Mouse (Mus musculus) forebrain, embryonic 15.5 days (tissue): ENCODE results near the gene Klhl6. TPM values are rescaled to one million over a fixed set of nuclear protein-coding genes. Genes with fewer than 3 reads are reported as not detected.

ENCODE experiments used
- ATAC-seq: fragments of 200-750 bp; cut with Nextera tagmentation; replicated peaks from 2 replicates; pipeline ENCODE4 v1.8.0; 2017; ENCODE audit warnings: mild to moderate bottlenecking, moderate TSS enrichment, moderate library complexity
- H3K27ac ChIP-seq: fragments of 300-500 bp; sonication (generic); replicated peaks from 2 replicates; pipeline ENCODE4 v1.5.1; 2015; ENCODE audit warnings: mild to moderate bottlenecking, inconsistent platforms
- H3K27me3 ChIP-seq: fragments of 300-500 bp; sonication (generic); 2 replicates; pipeline ENCODE4 v1.6.1; 2015; ENCODE audit warnings: inconsistent platforms
- H3K36me3 ChIP-seq: fragments of 300-500 bp; sonication (generic); 2 replicates; pipeline ENCODE4 v1.6.1; 2015; ENCODE audit warnings: mild to moderate bottlenecking, inconsistent platforms
- H3K4me1 ChIP-seq: fragments of 300-500 bp; sonication (generic); 2 replicates; pipeline ENCODE4 v1.6.1; 2015; ENCODE audit warnings: inconsistent platforms
- H3K4me2 ChIP-seq: fragments of 300-500 bp; sonication (generic); replicated peaks from 2 replicates; pipeline ENCODE4 v1.6.1; 2015; ENCODE audit warnings: mild to moderate bottlenecking, inconsistent platforms
- H3K4me3 ChIP-seq: fragments of 300-500 bp; sonication (generic); 2 replicates; pipeline ENCODE4 v1.5.1; 2015; ENCODE audit warnings: mild to moderate bottlenecking, inconsistent platforms
- H3K9ac ChIP-seq: fragments of 300-500 bp; sonication (generic); replicated peaks from 2 replicates; pipeline ENCODE4 v1.6.1; 2015; ENCODE audit warnings: mild to moderate bottlenecking, inconsistent platforms
- H3K9me3 ChIP-seq: fragments of 300-500 bp; sonication (generic); 2 replicates; pipeline ENCODE4 v1.6.1; 2016; ENCODE audit warnings: inconsistent platforms
- WGBS: fragments of 180-500 bp; shearing (Covaris S2); methylation state at CpG from one replicate; pipeline ENCODE4 v1.1.7; 2015; ENCODE audit warnings: mixed read lengths; 5-methylcytosine and 5-hydroxymethylcytosine counted together
- polyA plus RNA-seq: library from polyadenylated mRNA; unstranded; fragments of >200 nt; fragmentation: Nextera tagmentation; extraction: Ambion mirVana; gene quantifications from 2 replicates; pipeline ENCODE4 v1.2.1, GENCODE M21; 2015

Klhl6 gene
- polyA plus RNA-seq, 1 experiment from 2014 or later = 3.3 TPM

DNA sequence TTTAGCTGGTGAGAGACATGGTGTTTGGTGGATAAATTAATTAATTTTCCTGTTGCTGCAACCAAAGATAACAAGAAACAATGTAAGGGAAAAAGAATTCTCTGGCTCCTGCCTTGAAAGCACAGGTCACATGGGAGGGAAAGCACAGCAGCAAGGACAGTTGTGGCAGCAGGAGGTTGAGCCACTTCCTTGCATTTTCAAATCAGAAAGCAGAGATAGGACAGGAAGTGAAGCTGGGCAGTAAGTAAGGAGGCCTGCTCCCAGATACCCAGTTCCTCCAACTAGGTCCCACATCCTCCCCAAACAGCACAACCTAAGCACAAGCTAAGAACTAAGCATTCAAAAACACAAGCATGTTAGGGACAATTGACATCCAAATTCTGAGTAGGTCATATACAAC lies 15.9 kb downstream of the Klhl6 start:
- H3K9ac ChIP-seq = no peak overlapping the region
- no peaks in the 10 kb centered on the region for H3K36me3 ChIP-seq
- no peaks in the 10 kb centered on the region for H3K9me3 ChIP-seq
- H3K27ac ChIP-seq = no peak overlapping the region
- no peaks in the 10 kb centered on the region for H3K4me1 ChIP-seq
- H3K4me2 ChIP-seq = no peak overlapping the region
- no peak for ATAC-seq
- H3K27me3 ChIP-seq = no peaks in the 10 kb centered on the region
- H3K4me3 ChIP-seq = no peak overlapping the region

DNA sequence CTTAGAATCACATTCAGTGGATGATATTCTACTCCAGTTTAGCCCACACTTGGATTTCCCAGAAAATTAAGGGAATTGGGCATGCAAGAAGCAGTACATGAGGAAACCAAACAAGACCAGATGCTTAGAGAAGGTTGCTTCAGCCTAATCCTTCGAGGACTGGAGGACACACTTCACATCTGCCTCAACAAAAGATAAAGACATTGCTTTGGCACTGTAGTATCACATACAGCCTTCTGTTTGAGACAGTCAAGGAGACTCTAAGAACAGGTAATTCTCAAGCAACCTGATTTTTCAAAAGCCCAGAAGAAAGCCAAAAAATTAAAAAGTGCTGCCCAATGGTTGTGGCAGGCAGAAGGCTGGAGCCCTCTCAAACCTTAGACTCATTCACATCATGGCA lies 16.4 kb downstream of the Klhl6 start:
- no peak for ATAC-seq

DNA sequence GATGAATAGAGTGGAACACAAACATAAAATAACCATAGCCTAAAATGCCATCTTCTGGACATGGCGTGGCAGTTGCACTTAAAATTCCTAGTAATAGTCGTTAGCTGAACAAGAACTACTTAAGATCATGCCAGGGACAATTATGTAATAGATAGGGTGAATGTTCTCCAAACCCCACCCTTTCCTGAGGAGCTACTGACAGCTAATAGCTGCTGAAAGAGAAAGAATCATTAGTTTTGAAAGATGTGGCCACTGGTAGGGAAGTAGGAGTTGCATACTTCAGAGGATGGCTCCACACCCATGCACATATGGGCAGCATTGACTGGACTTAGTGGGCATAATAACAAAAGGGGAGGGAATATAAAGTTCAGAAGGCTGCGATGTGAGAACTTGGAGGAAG lies 19.9 kb downstream of the Klhl6 start:
- Histone ChIP-seq H3K9me3 (no peaks in the 10 kb centered on the region), H3K36me3 (no peaks in the 10 kb centered on the region), H3K27ac (no peak overlapping the region), H3K4me1 (no peaks in the 10 kb centered on the region), H3K4me3 (no peak overlapping the region), H3K4me2 (no peak overlapping the region), H3K27me3 (no peaks in the 10 kb centered on the region), H3K9ac (no peak overlapping the region)
- no peak for ATAC-seq
- WGBS = 82% methylated on average over 3 of the region's 3 CpGs

More for the DNA sequence above, 16.4 kb downstream of the Klhl6 start:
- no peak overlapping the region for H3K4me3 ChIP-seq
- H3K36me3 ChIP-seq = no peaks in the 10 kb centered on the region
- no peaks in the 10 kb centered on the region for H3K9me3 ChIP-seq
- H3K27me3 ChIP-seq = no peaks in the 10 kb centered on the region
- H3K9ac ChIP-seq = no peak overlapping the region
- no peak overlapping the region for H3K4me2 ChIP-seq
- WGBS = 87% methylated on average over 1 of the region's 1 CpGs
- no peak overlapping the region for H3K27ac ChIP-seq
- no peaks in the 10 kb centered on the region for H3K4me1 ChIP-seq

DNA sequence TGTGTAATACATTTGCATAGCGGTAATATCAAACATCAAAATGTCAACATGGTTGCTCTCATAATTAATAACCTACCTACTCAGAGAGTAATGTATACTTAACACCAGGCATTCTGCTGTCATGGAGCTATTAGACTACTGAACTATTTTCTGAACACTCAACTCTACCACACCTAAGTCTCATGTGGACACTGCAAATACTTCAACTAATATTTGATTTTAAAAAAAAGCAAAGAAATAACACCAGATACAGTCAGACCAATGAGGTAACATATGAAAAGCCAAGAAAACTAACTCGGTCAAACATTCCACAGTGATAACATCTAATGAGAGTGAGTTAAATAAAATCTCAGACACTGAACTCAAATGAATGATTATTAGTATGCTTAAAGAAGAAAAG lies 21.8 kb downstream of the Klhl6 start:
- Histone ChIP-seq H3K4me3 (no peak overlapping the region), H3K9ac (no peak overlapping the region), H3K27ac (no peak overlapping the region), H3K4me1 (no peaks in the 10 kb centered on the region), H3K9me3 (no peaks in the 10 kb centered on the region), H3K27me3 (no peaks in the 10 kb centered on the region), H3K36me3 (no peaks in the 10 kb centered on the region), H3K4me2 (no peak overlapping the region)
- ATAC-seq = no peak
- WGBS = 95% methylated on average over 2 of the region's 2 CpGs

- Histone ChIP-seq H3K27ac (no peak overlapping the region), H3K4me1 (no peaks in the 10 kb centered on the region), H3K27me3 (no peaks in the 10 kb centered on the region), H3K36me3 (no peaks in the 10 kb centered on the region), H3K9me3 (no peaks in the 10 kb centered on the region), H3K9ac (no peak overlapping the region), H3K4me3 (no peak overlapping the region), H3K4me2 (no peak overlapping the region)
- ATAC-seq = no peak
- WGBS = 41% methylated on average over 4 of the region's 4 CpGs
Measured at GRCm38 (mm10) chr16:19960407-19961058, 22.3 kb downstream of the Klhl6 start.

DNA sequence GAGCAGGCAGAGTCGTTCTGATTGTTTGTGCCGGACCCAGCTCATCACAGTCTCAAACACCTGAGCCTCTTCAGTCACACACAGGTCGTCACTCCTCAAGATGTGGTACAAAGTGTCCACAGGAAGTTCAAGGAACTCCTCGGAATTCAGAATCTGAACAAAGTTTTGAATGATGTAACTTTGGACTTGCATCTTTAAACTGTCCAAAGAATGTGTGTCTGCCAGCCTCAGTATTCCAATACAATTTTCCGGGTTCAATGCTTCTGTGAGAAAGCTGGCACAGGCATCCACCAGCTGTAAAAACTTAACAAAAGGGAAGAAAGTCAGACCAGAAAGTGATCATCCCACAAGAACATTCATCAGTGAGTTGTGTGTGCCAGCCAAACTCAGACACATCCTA lies 25.8 kb downstream of the Klhl6 start:
- Histone ChIP-seq H3K9me3 (no peaks in the 10 kb centered on the region), H3K4me1 (no peaks in the 10 kb centered on the region), H3K9ac (no peak overlapping the region), H3K4me3 (no peak overlapping the region), H3K4me2 (no peak overlapping the region), H3K27ac (no peak overlapping the region), H3K27me3 (no peaks in the 10 kb centered on the region), H3K36me3 (no peaks in the 10 kb centered on the region)
- ATAC-seq = no peak
- WGBS = 79% methylated on average over 5 of the region's 5 CpGs

- WGBS = 92% methylated on average over 3 of the region's 3 CpGs
Measured at GRCm38 (mm10) chr16:19947336-19947735, 35.5 kb downstream of the Klhl6 start.

DNA sequence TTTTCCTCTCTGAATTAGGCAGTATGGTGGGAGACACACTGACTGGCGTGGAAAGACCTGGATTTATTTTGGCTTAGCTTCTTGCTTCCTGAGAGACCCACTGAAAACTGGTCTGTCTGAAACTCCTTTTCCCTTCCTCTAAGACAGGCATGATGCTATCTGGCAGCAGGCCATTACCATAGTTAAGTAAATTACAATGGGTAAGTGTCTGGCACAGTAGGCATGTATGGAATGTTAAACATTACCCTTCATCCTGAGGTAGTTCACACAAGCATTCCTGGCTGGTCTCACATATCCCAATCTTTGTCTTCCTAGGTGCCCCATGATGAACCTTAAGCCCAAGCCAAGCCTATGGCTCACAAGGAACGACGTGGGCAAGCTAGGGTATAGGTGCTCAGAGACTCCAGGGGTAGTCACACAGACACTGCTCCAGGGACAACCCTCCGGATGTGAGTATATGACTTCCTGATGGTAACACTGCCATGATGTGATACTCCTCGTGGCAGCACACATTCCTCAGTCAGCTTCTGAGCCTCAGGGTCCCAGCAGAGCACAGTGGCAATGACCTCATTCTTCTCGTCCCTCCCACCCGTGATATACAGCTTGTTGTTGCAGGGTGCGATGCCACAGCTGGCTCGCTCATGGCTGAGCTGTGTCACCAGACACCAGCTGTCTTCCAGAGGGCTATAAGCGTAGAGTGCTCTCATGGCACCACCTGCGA lies 36.1 kb downstream of the Klhl6 start:
- 86% methylated on average over 11 of the region's 11 CpGs for WGBS
- H3K27ac ChIP-seq = no peak overlapping the region
- no peak for ATAC-seq
- no peaks in the 10 kb centered on the region for H3K4me1 ChIP-seq
- H3K36me3 ChIP-seq = no peaks in the 10 kb centered on the region
- no peaks in the 10 kb centered on the region for H3K27me3 ChIP-seq
- H3K4me2 ChIP-seq = no peak overlapping the region
- H3K4me3 ChIP-seq = no peak overlapping the region
- H3K9ac ChIP-seq = no peak overlapping the region
- H3K9me3 ChIP-seq = no peaks in the 10 kb centered on the region

More at GRCm38 (mm10) chr16:19947336-19947735, 35.5 kb downstream of the Klhl6 start:
- H3K9me3 ChIP-seq = no peaks in the 10 kb centered on the region
- no peaks in the 10 kb centered on the region for H3K27me3 ChIP-seq
- no peak overlapping the region for H3K4me3 ChIP-seq
- no peak for ATAC-seq
- H3K4me1 ChIP-seq = no peaks in the 10 kb centered on the region
- H3K36me3 ChIP-seq = no peaks in the 10 kb centered on the region
- no peak overlapping the region for H3K27ac ChIP-seq
- no peak overlapping the region for H3K4me2 ChIP-seq
- no peak overlapping the region for H3K9ac ChIP-seq

DNA sequence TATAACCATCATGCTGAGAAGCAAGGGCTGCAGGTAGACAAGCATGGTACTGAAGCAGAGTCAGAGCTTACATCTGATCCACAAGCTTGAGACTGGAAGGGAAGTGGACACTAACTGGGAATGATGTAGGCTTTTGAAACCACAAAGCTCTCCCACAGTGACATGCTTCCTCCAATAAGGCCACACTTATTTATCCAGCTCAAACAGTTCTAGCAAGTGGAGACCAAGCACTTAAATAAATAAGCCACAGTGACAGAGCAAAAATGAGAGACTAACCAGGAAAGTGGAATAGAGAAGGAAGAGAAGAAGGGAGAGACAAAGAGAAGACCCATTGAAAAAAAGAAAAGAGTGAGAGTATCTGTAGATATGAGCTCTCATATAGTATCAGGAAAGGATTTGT lies 62.0 kb downstream of the Klhl6 start:
- Histone ChIP-seq H3K9me3 (no peaks in the 10 kb centered on the region), H3K27me3 (no peaks in the 10 kb centered on the region), H3K27ac (no peak overlapping the region), H3K9ac (no peak overlapping the region), H3K36me3 (no peaks in the 10 kb centered on the region), H3K4me3 (no peak overlapping the region), H3K4me2 (no peak overlapping the region), H3K4me1 (no peaks in the 10 kb centered on the region)
- ATAC-seq = no peak

- WGBS = 89% methylated on average over 1 of the region's 1 CpGs
- no peaks in the 10 kb centered on the region for H3K27me3 ChIP-seq
Measured at GRCm38 (mm10) chr16:19918286-19918685, 64.6 kb downstream of the Klhl6 start.

DNA sequence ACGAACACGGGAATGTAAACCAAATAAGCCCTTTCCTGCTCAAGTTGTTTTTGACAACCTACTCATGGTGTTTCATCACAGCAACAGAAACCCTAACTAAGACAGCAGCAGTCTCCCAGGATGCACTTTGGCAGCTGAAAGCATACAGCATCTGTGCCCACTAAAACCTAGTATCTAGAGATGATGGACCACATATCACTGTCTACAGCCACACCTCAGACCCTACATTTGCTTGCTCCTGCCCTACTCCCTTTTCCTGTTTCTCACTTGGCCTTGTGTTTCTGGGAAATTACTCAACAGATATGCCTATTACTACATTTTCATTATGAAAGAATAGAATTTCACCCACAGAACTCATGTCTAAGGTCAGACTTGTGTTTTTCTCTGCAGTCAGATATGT lies 70.3 kb downstream of the Klhl6 start:
- Histone ChIP-seq H3K9me3 (no peaks in the 10 kb centered on the region), H3K4me1 (no peaks in the 10 kb centered on the region), H3K27me3 (no peaks in the 10 kb centered on the region), H3K4me2 (no peak overlapping the region), H3K27ac (no peak overlapping the region), H3K9ac (no peak overlapping the region), H3K36me3 (no peaks in the 10 kb centered on the region), H3K4me3 (no peak overlapping the region)
- WGBS = 82% methylated on average over 2 of the region's 2 CpGs
- ATAC-seq = no peak

More at GRCm38 (mm10) chr16:19918286-19918685, 64.6 kb downstream of the Klhl6 start:
- no peak overlapping the region for H3K4me2 ChIP-seq
- H3K4me1 ChIP-seq = no peaks in the 10 kb centered on the region
- no peak overlapping the region for H3K9ac ChIP-seq
- H3K4me3 ChIP-seq = no peak overlapping the region
- H3K27ac ChIP-seq = no peak overlapping the region
- no peak for ATAC-seq
- no peaks in the 10 kb centered on the region for H3K9me3 ChIP-seq
- no peaks in the 10 kb centered on the region for H3K36me3 ChIP-seq

- Histone ChIP-seq H3K36me3 (no peaks in the 10 kb centered on the region), H3K4me2 (no peak overlapping the region), H3K4me3 (no peak overlapping the region), H3K9me3 (no peaks in the 10 kb centered on the region), H3K9ac (no peak overlapping the region), H3K4me1 (no peaks in the 10 kb centered on the region), H3K27me3 (no peaks in the 10 kb centered on the region), H3K27ac (no peak overlapping the region)
- WGBS = 59% methylated on average over 3 of the region's 3 CpGs
- ATAC-seq = no peak
Measured at GRCm38 (mm10) chr16:19908291-19908690, 74.5 kb downstream of the Klhl6 start.

- ATAC-seq = 0 out of 2 replicates have a peak, but pooled peaks have one; percentile 58
- Histone ChIP-seq H3K4me1 (no peaks in the 10 kb centered on the region), H3K36me3 (no peaks in the 10 kb centered on the region), H3K4me2 (no peak overlapping the region), H3K27me3 (no peaks in the 10 kb centered on the region), H3K4me3 (no peak overlapping the region), H3K27ac (no peak overlapping the region), H3K9me3 (no peaks in the 10 kb centered on the region), H3K9ac (no peak overlapping the region)
- WGBS = 43% methylated on average over 2 of the region's 2 CpGs
Measured at GRCm38 (mm10) chr16:19907103-19907502, 75.7 kb downstream of the Klhl6 start.
